Mouse (Mus musculus): Measurements from ENCODE around the gene Coq10b. TPM values are rescaled to one million over a fixed set of nuclear protein-coding genes. Genes with fewer than 3 reads are reported as not detected.
A peak's percentile ranks its signal among the peaks of the same experiment; 100 is the strongest.

Gene Coq10b
- 10 to 100 TPM; 36.7 to 37.6 TPM for total RNA-seq (2021)

GRCm38 (mm10) chr1:55052355-55052953 is at the start of gene Coq10b:
TSS of gene Coq10b (plus strand) at chr1:55052770.
- peak; percentile 99 for DNase-seq

- DNase-seq = peak; percentile 18
Measured at GRCm38 (mm10) chr1:55008313-55008712, 44.3 kb upstream of the Coq10b start.

- DNase-seq = no peak
Measured at GRCm38 (mm10) chr1:55012513-55012912, 40.1 kb upstream of the Coq10b start.

GRCm38 (mm10) chr1:55021907-55022306 is 30.7 kb upstream of the Coq10b start:
- no peak for DNase-seq

- DNase-seq = peak; percentile 11
Measured at GRCm38 (mm10) chr1:55025656-55026430, 26.7 kb upstream of the Coq10b start.

- no peak for DNase-seq
Measured at GRCm38 (mm10) chr1:55026444-55027252, 25.9 kb upstream of the Coq10b start.

- peak; percentile 96 for DNase-seq
Measured at GRCm38 (mm10) chr1:55027253-55027801, 25.2 kb upstream of the Coq10b start, which contains the start of gene Sf3b1. TSS of gene Sf3b1 (minus strand) at chr1:55027481.

GRCm38 (mm10) chr1:55027966-55028365 is 24.6 kb upstream of the Coq10b start:
- DNase-seq = no peak

GRCm38 (mm10) chr1:55028512-55029249 is 23.9 kb upstream of the Coq10b start:
- DNase-seq = peak; percentile 7

- no peak for DNase-seq
Measured at GRCm38 (mm10) chr1:55029446-55029845, 23.1 kb upstream of the Coq10b start.

- DNase-seq = no peak
Measured at GRCm38 (mm10) chr1:55031026-55031779, 21.4 kb upstream of the Coq10b start.

GRCm38 (mm10) chr1:55039944-55040343 is 12.6 kb upstream of the Coq10b start:
- no peak for DNase-seq

- DNase-seq = no peak
Measured at GRCm38 (mm10) chr1:55041691-55042090, 10.9 kb upstream of the Coq10b start.

- no peak for DNase-seq
Measured at GRCm38 (mm10) chr1:55042246-55042645, 10.3 kb upstream of the Coq10b start.

GRCm38 (mm10) chr1:55043164-55043563 is 9.4 kb upstream of the Coq10b start:
- no peak for DNase-seq

GRCm38 (mm10) chr1:55048841-55049587 is 3.6 kb upstream of the Coq10b start:
- no peak for DNase-seq

GRCm38 (mm10) chr1:55051671-55052070 is 899 bp upstream of the Coq10b start:
- DNase-seq = no peak

GRCm38 (mm10) chr1:55053005-55053404 is 435 bp downstream of the Coq10b start:
- DNase-seq = peak; percentile 86

- DNase-seq = no peak
Measured at GRCm38 (mm10) chr1:55053596-55053995, 1.0 kb downstream of the Coq10b start.

GRCm38 (mm10) chr1:55055322-55056115 is 2.9 kb downstream of the Coq10b start:
- DNase-seq = no peak

Data from heart, postnatal 4 days (tissue).